Mouse (Mus musculus) left cerebral cortex, postnatal 36 days (tissue): ENCODE measurements around the gene Cyp8b1. TPM values are rescaled to one million over a fixed set of nuclear protein-coding genes. Genes with fewer than 3 reads are reported as not detected.

Experiments
- DNase-seq, 2 experiments: peaks; one replicate each; pipeline ENCODE4 v3.0.0; 2021 to 2022; ENCODE audit warnings: low spot score in 2 of 2, mixed read lengths in 1 of 2
- intact Hi-C: fragments of 180-260 bp; cut with DNase I; formaldehyde crosslinking; loops from one replicate; pipeline ENCODE4 v1.15.1; 2025
- total RNA-seq, 2 experiments: library from RNA; stranded (reverse); gene quantifications; 2 replicates each; pipeline ENCODE4 v1.2.3; 2021

The Cyp8b1 gene
- total RNA-seq, 2 experiments from 2014 or later: not detected

- DNase-seq: peak in 1 of 2 experiments; percentile 2
- intact Hi-C loops: no loop called here
Measured at GRCm38 (mm10) chr9:121896820-121897219, 19.3 kb downstream of the Cyp8b1 start.

- intact Hi-C loops: no loop called here
- DNase-seq: no peak
Measured at GRCm38 (mm10) chr9:121895392-121895993, 20.6 kb downstream of the Cyp8b1 start.

GRCm38 (mm10) chr9:121894447-121894846, 21.7 kb downstream of the Cyp8b1 start:
- DNase-seq: no peak
- intact Hi-C loops: no loop called here

GRCm38 (mm10) chr9:121892057-121892687, 23.9 kb downstream of the Cyp8b1 start:
- no peak for DNase-seq
- intact Hi-C loops: no loop called here

- DNase-seq: no peak
- intact Hi-C loops: no loop called here
Measured at GRCm38 (mm10) chr9:121891301-121891700, 24.8 kb downstream of the Cyp8b1 start.

- intact Hi-C loops: no loop called here
- peak; percentile 46 to 49 for DNase-seq
Measured at GRCm38 (mm10) chr9:121890441-121890941, 25.6 kb downstream of the Cyp8b1 start.

- intact Hi-C loops: no loop called here
- DNase-seq: no peak
Measured at GRCm38 (mm10) chr9:121889927-121890440, 26.1 kb downstream of the Cyp8b1 start.

- intact Hi-C loops: loop anchor here (5.0 kb wide), 1 partner anchor 45 kb away; no protein-coding TSS in a partner anchor
- no peak for DNase-seq
Measured at GRCm38 (mm10) chr9:121882015-121882457, 34.1 kb downstream of the Cyp8b1 start.

- peak; percentile 39 to 47 for DNase-seq
- intact Hi-C loops: loop anchor here (5.0 kb wide), 1 partner anchor 46 kb away; no protein-coding TSS in a partner anchor
Measured at GRCm38 (mm10) chr9:121881301-121881700, 34.8 kb downstream of the Cyp8b1 start.

- peak; percentile 61 to 72 for DNase-seq
- intact Hi-C loops: loop anchor here (5.0 kb wide), 1 partner anchor 46 kb away; no protein-coding TSS in a partner anchor
Measured at GRCm38 (mm10) chr9:121880840-121881239, 35.3 kb downstream of the Cyp8b1 start.

- DNase-seq: peak; percentile 28 to 60
- intact Hi-C loops: loop anchor here (1.0 to 5.0 kb wide), 2 partner anchors 31 to 45 kb away; no protein-coding TSS in a partner anchor
Measured at GRCm38 (mm10) chr9:121877052-121877740, 38.9 kb downstream of the Cyp8b1 start.

GRCm38 (mm10) chr9:121873578-121873977, 42.5 kb downstream of the Cyp8b1 start:
- intact Hi-C loops: no loop called here
- no peak for DNase-seq

GRCm38 (mm10) chr9:121872062-121872683, 43.9 kb downstream of the Cyp8b1 start:
- no peak for DNase-seq
- intact Hi-C loops: no loop called here

GRCm38 (mm10) chr9:121869973-121870515, 46.1 kb downstream of the Cyp8b1 start:
- intact Hi-C loops: no loop called here
- DNase-seq: no peak

GRCm38 (mm10) chr9:121869432-121869831, 46.7 kb downstream of the Cyp8b1 start:
- DNase-seq: no peak
- intact Hi-C loops: no loop called here

- no peak for DNase-seq
- intact Hi-C loops: no loop called here
Measured at GRCm38 (mm10) chr9:121868236-121868635, 47.9 kb downstream of the Cyp8b1 start.

- no peak for DNase-seq
- intact Hi-C loops: no loop called here
Measured at GRCm38 (mm10) chr9:121867632-121868031, 48.5 kb downstream of the Cyp8b1 start.

- no peak for DNase-seq
- intact Hi-C loops: no loop called here
Measured at GRCm38 (mm10) chr9:121865425-121866008, 50.6 kb downstream of the Cyp8b1 start.

- no peak for DNase-seq
- intact Hi-C loops: no loop called here
Measured at GRCm38 (mm10) chr9:121864837-121865236, 51.3 kb downstream of the Cyp8b1 start.
